Mouse (Mus musculus) forebrain, embryonic 14.5 days (tissue): Measurements from ENCODE around the gene Sh2d6. TPM values are rescaled to one million over a fixed set of nuclear protein-coding genes. Genes with fewer than 3 reads are reported as not detected.
"Not testable (repeated sequence)": the region's sequence is repeated elsewhere in the genome, so short reads cannot be mapped to it uniquely, and the experiment has no call there.

ENCODE experiments used
- ATAC-seq: fragments of 200-750 bp; cut with Nextera tagmentation; 2 replicates; pipeline ENCODE4 v1.8.0; 2017; ENCODE audit warnings: mild to moderate bottlenecking, moderate library complexity
- DNase-seq: peaks from one replicate; pipeline ENCODE4 v3.0.0-alpha.2; 2015; ENCODE audit warnings: low spot score
- H3K27ac ChIP-seq: fragments of 300-500 bp; sonication (generic); 2 replicates; pipeline ENCODE4 v1.5.1; 2014; ENCODE audit warnings: low read depth, mild to moderate bottlenecking, control low read depth, low read length, moderate library complexity
- H3K27me3 ChIP-seq: fragments of 300-500 bp; sonication (generic); replicated peaks from 2 replicates; pipeline ENCODE4 v1.6.1; 2014; ENCODE audit warnings: low read length, control low read depth, mixed read lengths; ENCODE audit not compliant: control insufficient read depth, insufficient read depth
- H3K36me3 ChIP-seq: fragments of 300-500 bp; sonication (generic); 2 replicates; pipeline ENCODE4 v1.6.1; 2014; ENCODE audit warnings: low read length, control low read depth; ENCODE audit not compliant: control insufficient read depth, insufficient read depth
- H3K4me1 ChIP-seq: fragments of 300-500 bp; sonication (generic); 2 replicates; pipeline ENCODE4 v1.6.1; 2014; ENCODE audit warnings: antibody characterized with exemption, low read length, control low read depth; ENCODE audit not compliant: control insufficient read depth, insufficient read depth
- H3K4me2 ChIP-seq: fragments of 300-500 bp; sonication (generic); 2 replicates; pipeline ENCODE4 v1.6.1; 2014; ENCODE audit warnings: mild to moderate bottlenecking, control low read depth, low read length
- H3K4me3 ChIP-seq: fragments of 300-500 bp; sonication (generic); 2 replicates; pipeline ENCODE4 v1.5.1; 2014; ENCODE audit warnings: low read depth, low read length, control low read depth
- H3K9ac ChIP-seq: fragments of 300-500 bp; sonication (generic); 2 replicates; pipeline ENCODE4 v1.6.1; 2014; ENCODE audit warnings: mild to moderate bottlenecking, low read length, control low read depth, moderate library complexity
- H3K9me3 ChIP-seq: fragments of 300-500 bp; sonication (generic); replicated peaks from 2 replicates; pipeline ENCODE4 v1.6.1; 2016; ENCODE audit warnings: low read length, control low read depth, mixed read lengths; ENCODE audit not compliant: control insufficient read depth
- WGBS: fragments of 180-500 bp; shearing (Covaris S2); extraction: QIAGEN DNeasy Blood & Tissue Kit; methylation state at CpG from one replicate; pipeline ENCODE4 v1.1.7; 2014; 5-methylcytosine and 5-hydroxymethylcytosine counted together
- polyA plus RNA-seq: library from polyadenylated mRNA; unstranded; fragments of >200 nt; fragmentation: Nextera tagmentation; extraction: Ambion mirVana; gene quantifications from 2 replicates; pipeline ENCODE4 v1.2.1, GENCODE M21; 2014

Gene Sh2d6
- polyA plus RNA-seq, 1 experiment from 2014 or later: 0.60 TPM

DNA sequence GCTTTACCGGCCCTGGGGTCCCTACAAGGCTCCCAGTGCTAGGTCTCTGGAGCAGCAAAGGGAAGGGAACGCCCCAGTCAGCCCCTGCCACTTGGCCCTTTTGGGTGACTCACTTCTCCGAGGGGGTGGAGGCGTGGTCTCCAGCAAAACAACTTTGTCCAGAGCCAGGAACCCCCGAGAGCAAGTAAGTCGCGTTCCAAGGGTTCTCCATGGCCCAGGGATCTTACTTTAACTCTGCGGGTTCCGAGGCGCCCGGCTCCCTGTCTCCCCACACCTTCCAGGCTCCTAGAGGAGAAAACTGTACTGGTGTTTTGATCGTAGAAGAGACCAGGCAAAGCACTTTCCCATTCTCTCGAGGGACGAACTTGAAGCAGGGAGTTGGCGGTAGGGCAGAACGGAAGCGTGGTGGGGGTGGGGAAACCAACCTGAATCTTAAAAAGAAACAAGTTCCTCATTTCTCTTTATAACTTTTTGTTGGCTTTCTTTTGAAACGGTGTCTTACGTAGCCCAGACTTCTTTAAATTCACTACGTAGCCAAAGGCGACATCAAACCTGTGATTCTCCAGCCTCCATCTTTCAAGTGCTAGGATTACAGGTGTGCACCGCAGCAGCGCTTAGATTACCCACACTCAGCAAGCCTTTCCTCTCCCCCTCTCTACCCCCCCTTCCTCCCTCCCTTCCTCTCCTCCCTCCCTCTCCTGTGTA lies 22.9 kb upstream of the Sh2d6 start, which contains the start of gene Capg:
Gene Capg (plus strand): TSS at position 109 of the 705 bp plus-strand sequence.
- no peak for ATAC-seq
- no peaks in the 10 kb centered on the region for H3K27me3 ChIP-seq
- 0 out of 2 replicates have a peak within 1 kb of the TSS, but pooled peaks have one; percentile 2 for H3K4me2 ChIP-seq
- WGBS: 17% methylated on average over 23 of the region's 23 CpGs
- H3K27ac ChIP-seq: no peak within 1 kb of the TSS
- H3K9ac ChIP-seq: no peak within 1 kb of the TSS
- H3K4me3 ChIP-seq: no peak within 1 kb of the TSS
- no peaks in the 10 kb centered on the region for H3K9me3 ChIP-seq
- H3K36me3 ChIP-seq: no peaks in the 10 kb centered on the region
- H3K4me1 ChIP-seq: no peaks in the 10 kb centered on the region
- no peak for DNase-seq

DNA sequence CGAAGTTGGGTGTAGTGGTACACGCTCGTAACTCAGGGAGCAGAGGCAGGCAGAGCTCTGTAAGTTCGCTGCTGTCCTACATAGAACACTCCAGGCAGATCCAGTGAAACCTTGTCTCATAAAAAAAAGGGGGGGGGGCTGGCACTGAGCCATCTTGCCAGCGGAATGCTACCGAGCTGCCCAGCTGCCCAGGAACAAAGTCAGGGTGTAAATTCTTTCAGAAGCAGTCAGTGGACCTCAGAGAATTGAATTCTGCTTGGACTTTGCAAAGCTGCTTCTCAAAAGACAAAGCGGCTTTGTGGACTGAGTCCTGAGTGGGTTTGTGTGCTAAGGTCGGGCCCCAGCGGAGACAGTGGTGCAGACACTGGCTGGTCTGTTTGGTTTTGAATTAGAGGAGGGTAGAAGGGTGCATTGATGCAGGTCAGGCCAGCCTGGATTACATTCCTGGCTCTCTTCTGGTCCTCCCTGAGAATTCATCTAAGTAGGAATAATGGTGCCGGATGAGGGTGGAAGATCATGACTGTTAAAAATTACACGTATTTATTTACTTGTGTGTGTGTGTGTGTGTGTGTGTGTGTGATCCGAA lies 21.9 kb upstream of the Sh2d6 start:
- Histone ChIP-seq H3K9ac (no peak overlapping the region), H3K4me3 (no peak overlapping the region), H3K4me2 (no peak overlapping the region), H3K27me3 (no peaks in the 10 kb centered on the region), H3K4me1 (0 out of 2 replicates have a peak, but pooled peaks cover 3% of the 10 kb centered on the region), H3K36me3 (no peaks in the 10 kb centered on the region), H3K27ac (no peak overlapping the region), H3K9me3 (no peaks in the 10 kb centered on the region)
- 62% methylated on average over 12 of the region's 12 CpGs for WGBS
- no peak for ATAC-seq
- no peak for DNase-seq

DNA sequence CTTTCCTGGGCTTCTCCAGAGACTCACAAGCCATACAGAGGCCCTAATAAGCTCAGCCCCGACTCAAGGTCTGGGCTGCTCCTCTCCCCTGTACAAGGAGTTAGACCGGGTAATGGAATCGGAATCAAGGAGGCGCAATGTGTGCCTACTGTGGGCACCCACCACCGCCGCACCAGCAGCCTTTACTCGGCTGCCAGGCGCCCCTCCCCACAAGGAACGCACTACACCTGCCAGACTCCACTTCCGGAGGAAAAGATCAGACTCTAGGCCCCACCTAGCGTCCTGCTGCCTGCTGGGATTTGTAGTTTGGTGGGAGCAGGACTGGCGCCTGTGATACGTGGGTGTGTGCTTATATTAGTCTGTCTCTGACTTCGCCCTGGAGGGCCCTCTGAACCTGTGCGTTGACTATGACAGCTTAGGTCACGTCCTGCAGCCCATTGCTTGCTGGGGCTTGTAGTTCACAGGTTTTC lies 17.1 kb upstream of the Sh2d6 start:
- no peaks in the 10 kb centered on the region for H3K9me3 ChIP-seq
- no peaks in the 10 kb centered on the region for H3K36me3 ChIP-seq
- H3K4me1 ChIP-seq: peaks cover 6% of the 10 kb centered on the region; the same call in 1 of the 2 replicates
- no peaks in the 10 kb centered on the region for H3K27me3 ChIP-seq
- H3K4me3 ChIP-seq: peak overlapping the region; percentile 43
- DNase-seq: peak; percentile 94
- H3K27ac ChIP-seq: no peak overlapping the region
- WGBS: under 1% methylated on average over 16 of the region's 16 CpGs
- peak overlapping the region; percentile 55 for H3K4me2 ChIP-seq
- ATAC-seq: peak; percentile 94
- H3K9ac ChIP-seq: peak overlapping the region; percentile 72

DNA sequence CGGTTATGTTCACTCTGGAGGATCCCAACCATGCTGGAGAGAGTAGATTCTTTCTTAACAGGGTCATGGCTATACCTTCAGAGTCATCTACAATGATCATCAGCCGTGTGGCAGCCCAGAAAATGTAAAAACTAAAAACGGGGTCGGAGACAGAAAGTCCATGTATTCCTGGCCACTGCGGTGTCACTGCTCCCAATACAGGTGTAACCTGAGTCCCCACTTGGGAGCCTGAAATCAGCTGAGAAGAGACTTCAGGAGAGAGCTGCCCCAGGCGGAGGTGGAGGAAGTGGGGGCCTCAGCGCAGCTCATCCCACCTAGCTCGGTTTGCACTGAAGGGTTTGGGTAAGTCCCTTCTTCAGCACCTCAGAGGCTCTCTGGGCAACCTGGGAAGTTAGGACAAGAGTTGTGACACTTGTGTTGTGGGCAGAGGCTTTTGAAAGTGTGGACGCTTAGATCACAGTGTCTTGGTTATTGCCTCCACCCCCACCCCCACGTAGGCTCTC lies 16.5 kb upstream of the Sh2d6 start:
- no peaks in the 10 kb centered on the region for H3K9me3 ChIP-seq
- peak overlapping the region; percentile 72 for H3K9ac ChIP-seq
- DNase-seq (no peak), ATAC-seq (peak; percentile 1; the same call in 1 of the 2 replicates)
- H3K27me3 ChIP-seq: no peaks in the 10 kb centered on the region
- H3K27ac ChIP-seq: no peak overlapping the region
- peak overlapping the region; percentile 43 for H3K4me3 ChIP-seq
- H3K36me3 ChIP-seq: no peaks in the 10 kb centered on the region
- H3K4me1 ChIP-seq: peaks cover 6% of the 10 kb centered on the region; the same call in 1 of the 2 replicates
- peak overlapping the region; percentile 55 for H3K4me2 ChIP-seq
- WGBS: 57% methylated on average over 10 of the region's 10 CpGs

DNA sequence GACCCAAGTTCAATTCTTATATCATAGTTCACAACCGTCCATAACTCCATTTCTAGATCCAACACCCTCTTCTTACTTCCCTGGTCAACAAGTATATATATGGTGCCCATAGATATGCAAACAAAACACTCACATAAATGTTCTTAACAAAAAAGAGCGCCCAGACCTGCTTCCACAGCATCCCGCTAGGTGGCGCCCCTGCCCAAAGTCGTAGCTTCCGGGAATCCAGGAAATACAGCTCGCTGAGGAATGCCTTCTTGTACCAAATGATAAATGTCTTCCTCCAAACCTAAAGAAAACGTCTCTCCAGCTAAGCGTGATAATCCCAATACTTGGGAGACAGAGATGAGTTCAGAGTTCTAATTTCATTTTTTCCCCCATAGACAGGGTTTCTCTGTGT lies 13.7 kb upstream of the Sh2d6 start:
- Histone ChIP-seq H3K36me3 (no peaks in the 10 kb centered on the region), H3K4me3 (no peak overlapping the region), H3K9ac (no peak overlapping the region), H3K27ac (no peak overlapping the region), H3K27me3 (no peaks in the 10 kb centered on the region), H3K9me3 (no peaks in the 10 kb centered on the region), H3K4me2 (peak overlapping the region; percentile 35), H3K4me1 (peaks cover 6% of the 10 kb centered on the region; the same call in 1 of the 2 replicates)
- WGBS: 7% methylated on average over 9 of the region's 9 CpGs
- ATAC-seq: no peak
- DNase-seq: peak; percentile 83

DNA sequence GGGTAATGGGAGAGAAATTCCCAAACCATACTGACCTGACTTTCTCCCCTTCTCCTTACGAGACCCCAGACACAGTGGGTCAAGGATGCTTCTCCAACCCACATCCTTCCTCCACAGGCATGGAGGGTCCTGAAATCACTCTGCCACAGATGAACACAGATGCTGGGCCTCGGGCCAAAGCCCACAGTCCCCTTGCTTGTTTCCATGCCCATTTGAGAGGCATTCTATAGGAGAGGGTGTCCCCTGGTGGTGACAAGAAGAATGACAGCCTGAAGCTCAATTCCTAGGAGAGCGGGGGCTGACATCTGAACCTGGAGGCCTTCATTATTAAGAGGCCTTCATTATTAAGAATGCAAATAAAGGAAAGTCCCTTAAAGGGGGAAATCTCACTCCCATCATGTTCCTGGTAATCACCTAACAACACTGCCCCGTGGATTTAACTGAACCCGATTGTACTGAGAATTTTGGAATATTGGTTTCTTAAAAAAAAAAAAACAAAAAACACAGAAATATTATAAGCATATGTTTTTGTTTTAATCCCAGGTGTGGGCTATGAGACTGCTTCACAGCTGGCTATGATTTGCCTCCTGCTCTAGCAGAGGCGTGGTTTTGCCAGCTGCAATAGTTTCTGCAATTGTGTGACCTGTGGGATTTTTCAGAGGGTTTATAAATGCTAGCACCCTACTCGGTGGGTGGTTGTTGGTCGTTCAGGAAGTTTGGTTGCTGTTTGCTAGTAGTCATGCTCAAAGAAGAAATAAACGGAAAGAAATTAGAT lies 12.7 kb upstream of the Sh2d6 start:
- DNase-seq: peak; percentile 95
- H3K27ac ChIP-seq: no peak overlapping the region
- no peaks in the 10 kb centered on the region for H3K9me3 ChIP-seq
- peaks cover 6% of the 10 kb centered on the region; the same call in 1 of the 2 replicates for H3K4me1 ChIP-seq
- H3K27me3 ChIP-seq: no peaks in the 10 kb centered on the region
- no peaks in the 10 kb centered on the region for H3K36me3 ChIP-seq
- no peak overlapping the region for H3K4me2 ChIP-seq
- peak; percentile 76 for ATAC-seq
- no peak overlapping the region for H3K4me3 ChIP-seq
- no peak overlapping the region for H3K9ac ChIP-seq
- WGBS: 42% methylated on average over 8 of the region's 9 CpGs

DNA sequence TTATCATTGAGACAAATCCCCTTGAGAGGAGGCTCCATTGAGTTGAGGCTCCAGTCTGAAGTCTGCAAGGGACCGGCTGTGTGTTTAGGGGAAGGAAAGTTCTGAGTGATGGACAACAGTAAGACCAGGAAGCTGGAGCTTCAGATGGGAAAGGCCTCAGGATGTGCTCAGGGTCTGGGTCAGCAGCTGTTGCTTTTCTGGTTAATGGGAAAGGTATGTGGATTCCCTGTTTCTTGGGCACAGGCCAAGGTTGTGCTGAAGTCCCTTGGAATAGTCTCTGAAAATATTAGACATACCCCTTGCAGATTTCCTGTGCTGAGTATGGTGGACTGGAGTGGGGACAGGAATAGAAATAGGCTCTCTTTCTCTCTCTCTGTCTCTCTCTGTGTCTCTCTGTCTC lies 12.0 kb upstream of the Sh2d6 start:
- H3K4me3 ChIP-seq, H3K4me1 ChIP-seq, H3K27me3 ChIP-seq, H3K9me3 ChIP-seq, H3K4me2 ChIP-seq, DNase-seq, H3K9ac ChIP-seq, H3K27ac ChIP-seq, H3K36me3 ChIP-seq: not testable (repeated sequence)
- peak; percentile 19; the same call in 1 of the 2 replicates for ATAC-seq
- WGBS: 38% methylated on average over 1 of the region's 1 CpGs

DNA sequence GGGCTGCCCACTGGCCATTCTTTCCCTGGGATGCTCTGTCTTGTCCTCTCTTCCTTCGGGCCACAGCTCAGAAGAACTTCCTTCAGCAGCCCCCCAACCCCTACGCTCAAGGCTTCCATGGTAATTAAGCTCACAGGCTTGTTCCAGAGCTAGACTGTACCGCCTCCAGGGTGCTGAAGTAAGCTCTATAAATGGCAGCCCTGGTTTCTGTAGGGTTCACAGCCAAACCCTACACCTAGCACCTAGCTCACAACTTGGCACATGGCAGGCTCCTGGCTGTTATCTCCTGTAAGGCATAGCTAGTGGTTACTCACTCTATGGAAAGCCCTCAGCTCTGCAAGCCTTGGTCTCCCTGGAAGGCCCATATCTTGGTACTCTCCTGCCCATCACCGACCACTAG lies 11.1 kb upstream of the Sh2d6 start:
- WGBS: 82% methylated on average over 4 of the region's 4 CpGs
- H3K27me3 ChIP-seq: no peaks in the 10 kb centered on the region
- H3K9ac ChIP-seq: no peak overlapping the region
- ATAC-seq: no peak
- no peak for DNase-seq
- no peaks in the 10 kb centered on the region for H3K4me1 ChIP-seq
- no peaks in the 10 kb centered on the region for H3K9me3 ChIP-seq
- H3K4me2 ChIP-seq: no peak overlapping the region
- no peak overlapping the region for H3K4me3 ChIP-seq
- H3K36me3 ChIP-seq: no peaks in the 10 kb centered on the region
- 0 out of 2 replicates have a peak overlapping the region, but pooled peaks have one; percentile 23 for H3K27ac ChIP-seq
